Mouse (Mus musculus): Measurements from ENCODE around the gene Limd2.

The Limd2 gene

DNA sequence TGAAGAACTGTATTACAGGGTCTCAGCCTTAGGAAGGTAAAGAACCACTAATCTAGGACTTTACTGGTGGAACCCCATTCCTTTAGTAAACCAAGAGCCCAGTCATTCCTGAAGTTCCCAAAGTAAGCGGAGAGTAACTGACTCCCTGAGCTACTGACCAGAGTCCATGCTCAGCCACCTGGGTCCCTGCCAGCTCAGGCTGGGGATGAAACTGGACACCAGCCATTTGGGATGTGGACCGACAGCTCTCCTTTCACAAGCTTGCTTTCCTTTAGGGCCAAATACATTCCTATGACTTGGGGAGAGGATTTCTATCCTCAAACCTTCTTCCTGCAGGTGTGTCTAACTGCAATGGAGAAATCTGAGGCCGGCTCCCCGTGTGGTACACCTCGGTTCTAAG is 13.7 kb upstream of the Limd2 start:
- DNase-seq (ENCODE audit: extremely low read depth, insufficient read length, low spot score) = no peak

DNA sequence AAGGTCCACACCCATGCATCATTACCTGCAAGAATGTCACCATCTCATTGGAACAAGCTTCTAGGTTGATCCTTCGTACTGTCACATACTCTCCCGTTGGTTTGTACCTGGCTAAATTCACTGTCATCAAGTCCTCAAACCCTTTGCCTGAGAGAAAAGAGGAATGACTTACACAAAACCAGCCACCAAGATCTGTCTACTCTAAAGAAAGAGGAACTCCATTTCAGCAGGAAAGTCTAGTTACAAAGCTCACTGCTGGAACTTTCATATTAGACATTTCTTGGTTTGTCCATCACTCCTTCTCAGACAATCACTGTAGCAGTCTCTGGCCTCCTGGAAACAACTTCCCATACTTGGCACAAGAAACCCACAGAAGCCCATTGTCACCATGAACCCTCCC is 12.6 kb upstream of the Limd2 start:
- DNase-seq (ENCODE audit: extremely low read depth, insufficient read length, low spot score) = no peak

GRCm38 (mm10) chr11:106170807-106171206 is 10.1 kb upstream of the Limd2 start:
- DNase-seq (ENCODE audit: extremely low read depth, insufficient read length, low spot score) = no peak

DNA sequence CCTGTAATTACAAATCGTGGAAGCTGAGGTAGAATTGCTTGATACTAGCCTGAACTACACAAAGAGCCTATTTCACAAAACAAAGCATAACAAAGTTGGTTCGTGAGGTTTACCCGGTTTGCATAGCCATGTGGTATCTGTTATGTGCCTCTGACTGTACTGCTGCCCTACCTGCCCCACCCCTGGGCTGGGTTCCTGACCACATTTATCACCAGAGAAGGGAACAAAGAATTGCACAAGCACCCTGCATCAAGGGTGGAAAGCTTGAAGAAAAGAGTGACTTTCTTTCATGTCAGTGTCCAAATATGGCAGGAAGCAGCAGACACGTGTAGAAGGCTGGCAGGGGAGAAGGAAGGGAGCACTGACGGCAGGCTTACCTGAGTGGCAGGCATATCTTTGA is 6.8 kb upstream of the Limd2 start:
- DNase-seq (ENCODE audit: extremely low read depth, insufficient read length, low spot score) = no peak

GRCm38 (mm10) chr11:106164601-106165180 is 4.0 kb upstream of the Limd2 start:
- DNase-seq (ENCODE audit: extremely low read depth, insufficient read length, low spot score) = no peak

DNA sequence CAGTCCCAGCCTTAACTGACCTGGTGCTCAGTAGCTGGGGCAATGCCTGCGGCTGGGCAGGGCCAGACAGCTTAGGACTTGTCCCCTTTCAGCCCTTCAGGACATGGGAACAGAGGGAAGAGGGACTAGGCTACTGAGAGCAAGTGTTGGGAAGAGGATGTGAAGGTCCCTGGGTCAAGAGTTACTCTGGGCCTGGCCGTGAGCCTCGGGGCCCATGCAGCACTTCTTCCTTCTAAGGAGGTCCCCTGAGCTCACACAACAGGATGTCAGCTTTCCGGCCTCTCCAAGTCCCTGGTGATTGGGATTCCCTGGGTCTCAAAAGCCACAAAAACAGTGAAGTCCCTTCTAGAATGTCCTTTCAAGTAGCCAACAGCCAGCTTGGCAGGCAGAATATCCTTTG is 2.9 kb upstream of the Limd2 start:
- no peak for DNase-seq (ENCODE audit: extremely low read depth, insufficient read length, low spot score)

DNA sequence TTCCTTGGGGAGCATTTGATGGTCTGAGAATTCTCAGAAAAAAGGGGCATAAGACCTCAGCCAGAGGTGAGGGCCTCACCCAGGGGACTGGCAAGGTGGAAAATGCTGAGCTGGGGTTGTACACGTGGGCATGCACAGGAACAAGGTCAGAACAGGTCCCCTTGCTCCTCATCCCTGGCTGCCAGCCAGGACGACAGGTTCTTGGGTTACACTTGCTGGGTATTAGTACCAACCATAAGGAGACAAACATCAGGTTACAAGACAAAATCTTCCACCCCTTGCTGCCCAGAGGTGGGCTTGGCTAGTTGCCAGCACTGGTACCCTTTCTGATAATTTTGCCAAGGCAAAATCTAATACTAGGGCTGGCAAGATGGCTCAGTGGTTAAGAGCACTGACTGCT is 1.6 kb upstream of the Limd2 start:
- no peak for DNase-seq (ENCODE audit: extremely low read depth, insufficient read length, low spot score)

DNA sequence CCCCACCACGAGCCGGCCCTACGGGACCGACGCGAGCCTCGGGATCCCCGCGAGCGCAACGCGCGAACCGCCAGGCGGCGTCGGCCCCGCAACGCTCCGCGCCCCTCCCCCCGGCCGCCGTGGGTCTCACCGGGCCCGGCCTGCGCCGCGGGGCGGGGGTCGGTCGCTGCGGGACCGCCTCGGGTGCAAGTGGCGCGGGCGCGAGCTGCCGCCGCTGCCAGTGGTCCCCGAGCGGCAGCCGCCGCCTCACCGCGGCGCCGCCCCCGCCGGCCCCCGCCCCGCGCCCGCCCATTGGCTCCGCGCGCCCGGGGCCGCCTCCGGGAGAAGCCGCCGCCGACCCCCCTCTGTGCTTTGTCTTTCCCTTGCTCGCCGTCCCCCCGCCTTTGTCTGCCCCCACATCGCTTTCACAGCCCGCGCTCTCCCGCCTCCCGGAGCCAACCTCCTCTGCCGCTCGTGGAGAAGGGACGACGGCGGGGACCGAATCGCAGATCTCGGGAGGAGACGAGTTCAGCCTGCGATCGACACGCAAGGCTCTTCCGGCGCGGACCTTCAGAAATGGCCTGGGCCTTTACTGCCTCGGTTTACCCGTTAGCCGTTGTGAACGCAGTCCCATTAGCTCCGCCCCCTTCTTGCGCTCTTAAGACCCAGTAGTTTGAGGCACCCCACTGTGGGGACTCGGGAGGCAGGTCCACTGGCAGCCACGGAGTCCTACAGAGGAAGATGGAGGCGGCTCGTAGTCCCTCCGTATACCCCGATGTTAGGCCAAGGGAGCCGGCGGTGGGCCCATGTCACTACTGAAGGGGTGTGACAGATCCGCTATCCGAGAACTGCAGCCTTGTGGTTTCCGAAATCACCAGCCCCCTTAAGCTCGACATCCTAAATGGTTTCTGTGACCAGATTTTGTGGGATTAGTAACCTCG is 479 bp downstream of the Limd2 start:
- DNase-seq (ENCODE audit: extremely low read depth, insufficient read length, low spot score) = peak; percentile 66

DNA sequence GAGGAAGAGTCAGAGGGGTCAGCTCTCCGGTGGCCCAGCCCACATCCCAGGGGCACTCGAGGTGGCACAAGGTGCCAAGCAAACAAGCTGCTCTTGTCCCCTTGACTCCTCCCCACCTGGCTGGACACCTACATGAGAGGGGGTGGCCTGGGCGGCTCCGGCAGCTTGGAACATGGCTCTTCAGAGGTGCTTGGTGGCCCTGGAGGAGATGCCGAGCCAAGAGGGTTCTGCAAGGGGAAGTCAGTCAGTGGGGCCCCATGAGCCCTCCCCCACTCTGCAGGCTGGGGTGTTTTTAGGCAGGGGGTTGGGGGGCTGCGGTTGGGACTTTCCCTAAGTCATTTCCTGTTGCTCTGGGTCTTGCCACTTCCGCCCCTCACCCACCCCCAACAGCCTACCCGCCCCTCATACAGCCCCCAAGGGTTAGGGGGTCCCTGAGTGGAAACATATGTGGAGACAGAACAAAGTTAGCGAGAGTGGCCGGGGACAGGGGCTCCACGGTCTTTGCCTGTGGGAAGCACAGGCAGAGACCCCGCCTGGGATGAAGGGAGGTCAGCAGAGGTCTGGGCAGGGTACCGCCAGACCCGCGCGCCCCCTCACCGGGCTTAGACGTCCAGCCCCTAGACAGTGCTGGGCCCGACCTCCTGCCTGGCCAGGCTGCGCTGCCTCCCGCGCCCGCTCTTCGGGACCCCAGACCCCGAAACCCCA is 1.3 kb downstream of the Limd2 start:
- DNase-seq (ENCODE audit: extremely low read depth, insufficient read length, low spot score) = peak; percentile 58

DNA sequence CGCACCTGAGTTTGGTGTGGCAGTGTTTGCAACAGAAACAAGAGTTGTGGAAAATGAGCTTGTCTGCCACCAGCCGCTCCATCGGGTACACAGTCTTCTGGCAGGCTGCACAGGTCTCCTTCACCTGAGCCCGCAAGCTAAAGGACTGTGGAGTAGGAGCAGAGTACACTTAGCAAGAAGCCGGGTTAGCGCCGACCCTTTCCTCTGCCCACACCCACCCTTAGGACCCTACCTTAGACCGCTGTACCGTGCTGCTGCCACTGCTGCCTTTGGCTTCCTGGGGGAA is 1.8 kb downstream of the Limd2 start:
- no peak for DNase-seq (ENCODE audit: extremely low read depth, insufficient read length, low spot score)

- DNase-seq (ENCODE audit: extremely low read depth, insufficient read length, low spot score) = peak; percentile 44
Measured at GRCm38 (mm10) chr11:106158081-106158929, 2.4 kb downstream of the Limd2 start.

DNA sequence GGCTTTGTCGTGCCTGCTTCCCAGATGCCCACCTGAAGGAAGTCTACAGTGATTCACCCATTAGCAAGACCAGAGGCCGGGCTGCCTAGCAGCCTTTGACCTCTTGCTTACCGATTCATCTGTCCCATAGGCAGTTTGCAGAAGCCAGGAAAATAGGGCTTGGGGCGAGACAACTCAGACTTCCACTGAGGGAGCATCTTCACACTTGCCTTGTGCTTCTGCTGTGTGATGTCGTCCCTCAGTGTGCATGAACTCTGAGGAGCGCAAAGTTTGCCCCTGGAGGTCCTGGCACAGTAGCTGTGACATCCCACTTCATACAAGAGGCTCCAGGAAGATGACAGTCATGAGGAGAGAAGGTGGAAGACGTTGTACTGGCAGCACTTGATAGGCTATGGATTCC is 3.5 kb downstream of the Limd2 start:
- DNase-seq (ENCODE audit: extremely low read depth, insufficient read length, low spot score) = no peak

GRCm38 (mm10) chr11:106156257-106156656 is 4.4 kb downstream of the Limd2 start:
- DNase-seq (ENCODE audit: extremely low read depth, insufficient read length, low spot score) = no peak

GRCm38 (mm10) chr11:106155761-106156160 is 4.9 kb downstream of the Limd2 start:
- no peak for DNase-seq (ENCODE audit: extremely low read depth, insufficient read length, low spot score)

GRCm38 (mm10) chr11:106154770-106155169 is 5.9 kb downstream of the Limd2 start:
- DNase-seq (ENCODE audit: extremely low read depth, insufficient read length, low spot score) = no peak

GRCm38 (mm10) chr11:106154091-106154490 is 6.6 kb downstream of the Limd2 start:
- DNase-seq (ENCODE audit: extremely low read depth, insufficient read length, low spot score) = no peak

DNA sequence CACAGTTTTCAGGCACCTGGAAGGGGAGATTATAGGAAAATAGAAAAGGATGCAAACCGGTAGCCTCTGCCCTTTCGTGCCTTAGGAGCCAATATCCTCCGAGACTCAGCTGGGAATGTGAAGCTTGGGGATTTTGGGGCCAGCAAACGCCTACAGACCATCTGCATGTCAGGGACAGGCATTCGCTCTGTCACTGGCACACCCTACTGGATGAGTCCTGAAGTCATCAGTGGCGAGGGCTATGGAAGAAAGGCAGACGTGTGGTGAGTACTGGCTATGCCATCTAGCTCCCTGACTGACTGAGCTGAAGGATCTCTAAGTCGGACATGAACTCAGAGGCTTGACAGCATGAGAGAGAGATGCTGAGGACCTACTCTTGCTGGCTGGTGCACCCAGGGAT is 8.5 kb downstream of the Limd2 start:
- no peak for DNase-seq (ENCODE audit: extremely low read depth, insufficient read length, low spot score)

DNA sequence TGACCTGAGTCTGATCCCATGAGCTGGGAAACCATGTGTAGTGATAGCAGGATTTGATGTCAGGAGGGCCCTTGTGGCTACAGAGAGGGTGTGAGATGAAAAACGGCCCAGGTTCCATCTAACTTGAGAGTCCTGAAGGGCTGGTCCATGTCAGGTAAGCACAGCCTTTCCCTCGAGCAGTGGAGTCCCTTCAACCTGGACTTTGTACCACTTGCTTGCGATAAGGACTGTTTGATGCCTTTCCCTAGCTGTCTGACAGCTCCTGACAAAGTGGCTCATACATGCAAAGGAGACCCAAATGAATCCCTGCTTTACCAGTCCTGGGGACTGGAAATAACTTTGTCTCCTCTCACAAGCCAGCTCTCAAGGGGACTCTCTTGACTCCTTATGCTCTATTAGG is 9.4 kb downstream of the Limd2 start:
- no peak for DNase-seq (ENCODE audit: extremely low read depth, insufficient read length, low spot score)

- peak; percentile 26 for DNase-seq (ENCODE audit: extremely low read depth, insufficient read length, low spot score)
Measured at GRCm38 (mm10) chr11:106134580-106135528, 25.8 kb downstream of the Limd2 start.

- DNase-seq (ENCODE audit: extremely low read depth, insufficient read length, low spot score) = no peak
Measured at GRCm38 (mm10) chr11:106132516-106132915, 28.1 kb downstream of the Limd2 start.

Measured in 3134 (cell line).